In genomic region chr9:77935818-77936611, GRCm38 (mm10) we compare ENCODE assay signal across 15 mouse cellular contexts. TPM values are rescaled to one million over a fixed set of nuclear protein-coding genes. Genes with fewer than 3 reads are reported as not detected.
DNase-seq lines count a peak whose midpoint lies in the region; ATAC-seq and TF ChIP-seq lines count a peak whose summit lies in the region.
"Had no signal": no experiment of that assay in that cellular context is flagged by ENCODE, and none has a peak within 500 bp of the region (broad histone marks: within the 10 kb centered on the region; RNA-seq: fewer than 3 reads in every experiment).

No protein-coding gene starts in this region.

- H3K9ac ChIP-seq in kidney, embryonic 14.5 days (ENCODE audit: low read depth, low read length) = no peak overlapping the region
- no peak overlapping the region for H3K9ac ChIP-seq in MEL (ENCODE audit: control insufficient read depth, low read depth, low read length, poor library complexity, severe bottlenecking)
- no peak overlapping the region for H3K9ac ChIP-seq in hindbrain, embryonic 16.5 days (ENCODE audit: low read depth, low read length)
- H3K9ac ChIP-seq: hindbrain, embryonic 13.5 days; limb, embryonic 13.5 days; neural tube, embryonic 12.5 days had no signal

- no peaks in the 10 kb centered on the region for H3K27me3 ChIP-seq in kidney, embryonic 14.5 days (ENCODE audit: control insufficient read depth, insufficient read depth, low read length)
- no peaks in the 10 kb centered on the region for H3K27me3 ChIP-seq in MEL (ENCODE audit: control insufficient read depth in 1 of 2, insufficient read depth in 2 of 2, low read length in 2 of 2)
- H3K27me3 ChIP-seq in hindbrain, embryonic 16.5 days (replicated peaks; ENCODE audit: control insufficient read depth, insufficient read depth, low read length) = no peaks in the 10 kb centered on the region
- H3K27me3 ChIP-seq: hindbrain, embryonic 13.5 days; limb, embryonic 13.5 days; neural tube, embryonic 12.5 days had no signal

- no peak overlapping the region for H3K27ac ChIP-seq in kidney, embryonic 14.5 days (ENCODE audit: low read depth, low read length)
- no peak overlapping the region for H3K27ac ChIP-seq in MEL (ENCODE audit: control insufficient read depth, low read depth, low read length)
- no peak overlapping the region for H3K27ac ChIP-seq in hindbrain, embryonic 16.5 days (ENCODE audit: low read depth, low read length)
- H3K27ac ChIP-seq: hindbrain, embryonic 13.5 days; limb, embryonic 13.5 days; macrophage; neural tube, embryonic 12.5 days had no signal

- 65% methylated on average over 10 of the region's 10 CpGs for WGBS in kidney, embryonic 14.5 days
- 74% methylated on average over 10 of the region's 10 CpGs for WGBS in hindbrain, embryonic 16.5 days

- peaks cover 13% of the 10 kb centered on the region for H3K4me1 ChIP-seq in kidney, embryonic 14.5 days (ENCODE audit: control insufficient read depth, insufficient read depth, low read length)
- H3K4me1 ChIP-seq in MEL (ENCODE audit: control insufficient read depth in 1 of 2, insufficient read depth in 2 of 2, low read length in 2 of 2) = no peaks in the 10 kb centered on the region; a peak in 1 of 4 replicates
- peaks cover 7% of the 10 kb centered on the region for H3K4me1 ChIP-seq in hindbrain, embryonic 16.5 days (ENCODE audit: control insufficient read depth, insufficient read depth, low read depth, low read length)

- ATAC-seq in kidney, embryonic 14.5 days (ENCODE audit: low FRiP score, low TSS enrichment) = no peak
- ATAC-seq in hindbrain, embryonic 16.5 days = no peak
- ATAC-seq: midbrain, embryonic 16.5 days had no signal

- H3K9me3 ChIP-seq in kidney, embryonic 14.5 days (ENCODE audit: control insufficient read depth, low read length) = no peaks in the 10 kb centered on the region
- no peaks in the 10 kb centered on the region for H3K9me3 ChIP-seq in MEL (replicated peaks; ENCODE audit: insufficient read depth, low read length)
- no peaks in the 10 kb centered on the region for H3K9me3 ChIP-seq in hindbrain, embryonic 16.5 days (ENCODE audit: control insufficient read depth, low read length)
- H3K9me3 ChIP-seq: hindbrain, embryonic 13.5 days; limb, embryonic 13.5 days; neural tube, embryonic 12.5 days had no signal

- H3K4me3 ChIP-seq in kidney, embryonic 14.5 days (ENCODE audit: low read length) = no peak overlapping the region
- no peak overlapping the region for H3K4me3 ChIP-seq in MEL (ENCODE audit: control insufficient read depth in 1 of 2, insufficient read depth in 1 of 2, low read depth in 2 of 2, low read length in 2 of 2)
- no peak overlapping the region for H3K4me3 ChIP-seq in hindbrain, embryonic 16.5 days (ENCODE audit: low read length)
- H3K4me3 ChIP-seq: hindbrain, embryonic 13.5 days; limb, embryonic 13.5 days; neural tube, embryonic 12.5 days had no signal

- H3K4me2 ChIP-seq in kidney, embryonic 14.5 days (replicated peaks; ENCODE audit: low read depth, low read length) = no peak overlapping the region
- H3K4me2 ChIP-seq in hindbrain, embryonic 16.5 days (ENCODE audit: low read length) = no peak overlapping the region
- H3K4me2 ChIP-seq: hindbrain, embryonic 13.5 days; limb, embryonic 13.5 days; neural tube, embryonic 12.5 days had no signal

- TF ChIP-seq CTCF in MEL (IDR thresholded peaks at IDR 0.05 in 2 of 3, conservative IDR thresholded peaks at IDR 0.05 in 1 of 3; ENCODE audit: control insufficient read depth in 1 of 3, insufficient read depth in 1 of 3, low read depth in 2 of 3, low read length in 3 of 3, poor library complexity in 1 of 3, severe bottlenecking in 1 of 3) = no peak

- peak; percentile 86 for DNase-seq in kidney, adult 9 months
- DNase-seq in 416B (ENCODE audit: low read depth) (peak; percentile 67), MEL (ENCODE audit: low read depth, low spot score) (no peak)
- DNase-seq in kidney, postnatal 36 days = peak; percentile 49 to 77
- no peak for DNase-seq in cerebellum, adult 9-10 months
- no peak for DNase-seq in spleen, postnatal 4 days (ENCODE audit: low spot score in 2 of 2)
- DNase-seq: cerebellum, adult 2 months; gastrocnemius, postnatal 25 days had no signal

- TF ChIP-seq RAD21 in MEL (IDR thresholded peaks at IDR 0.05; ENCODE audit: low read depth, low read length) = no peak

- TF ChIP-seq POLR2A in MEL (IDR thresholded peaks at IDR 0.05; ENCODE audit: control insufficient read depth in 1 of 2, insufficient read depth in 1 of 2, low read depth in 1 of 2, low read length in 2 of 2, poor library complexity in 1 of 2) = no peak

- no peaks in the 10 kb centered on the region for H3K36me3 ChIP-seq in kidney, embryonic 14.5 days (ENCODE audit: control insufficient read depth, insufficient read depth, low read length)
- H3K36me3 ChIP-seq in MEL (ENCODE audit: control insufficient read depth in 1 of 2, insufficient read depth in 2 of 2, low read length in 2 of 2) = no peaks in the 10 kb centered on the region; a peak in 1 of 4 replicates
- H3K36me3 ChIP-seq in hindbrain, embryonic 16.5 days (ENCODE audit: control insufficient read depth, insufficient read depth, low read length) = no peaks in the 10 kb centered on the region
- H3K36me3 ChIP-seq: hindbrain, embryonic 13.5 days; limb, embryonic 13.5 days; neural tube, embryonic 12.5 days had no signal

- no peak for TF ChIP-seq EP300 in MEL (IDR thresholded peaks at IDR 0.05; ENCODE audit: low read depth in 1 of 2, low read length in 2 of 2)

- peaks cover 57% of the 10 kb centered on the region for H3K79me2 ChIP-seq in MEL (ENCODE audit: control insufficient read depth, insufficient read depth, low read length, poor library complexity)

TF ChIP-seq in MEL, 35 proteins besides CTCF, POLR2A, EP300 and RAD21:
- TF ChIP-seq MAFK (IDR thresholded peaks at IDR 0.05; ENCODE audit: borderline replicate concordance, low read depth, low read length) (no peak), CHD1 (IDR thresholded peaks at IDR 0.05; ENCODE audit: low read depth, low read length) (no peak), ZNF384 (IDR thresholded peaks at IDR 0.05; ENCODE audit: low read depth, low read length) (0 out of 2 replicates have a peak, but pooled peaks have one; percentile 8)

RNA-seq across cellular contexts. Expression of gene Elovl5, which starts 18.9 kb away (rescaled TPM):
- 73.9 and 112 TPM in 2 replicates for polyA plus RNA-seq in kidney, embryonic 14.5 days (2014; fragmentation: Nextera tagmentation; extraction: Ambion mirVana)
- 58.3 and 61.7 TPM in 2 replicates for total RNA-seq in MEL (2012; rRNA removed)
- polyA plus RNA-seq in MEL (2012; ENCODE audit: insufficient read depth in 1 of 2, insufficient read length in 2 of 2, low read depth in 1 of 2, low replicate concordance in 2 of 2, missing spikeins in 1 of 2) = 10 to 100 TPM; 52.3 to 73.0 TPM
- polyA plus RNA-seq in hindbrain, embryonic 16.5 days (2015; fragmentation: Nextera tagmentation; extraction: Ambion mirVana) = 73.3 and 73.8 TPM in 2 replicates

Comparison
In these comparisons a context has a peak if more than half of its experiments do, and no peak if none do; other contexts are left out.
1. DNase-seq: peak in kidney, adult 9 months (single experiment), 416B (single experiment) and kidney, postnatal 36 days (2 of 2); none in MEL (single experiment), cerebellum, adult 9-10 months (single experiment) and spleen, postnatal 4 days (0 of 2).